Mouse (Mus musculus) CH12F3 (cell line): ENCODE results near the gene Agpat2.

Experiments used
- in situ Hi-C: fragments of 300-500 bp; cut with MboI; formaldehyde crosslinking; loops from 2 replicates; pipeline ENCODE4 v1.14.3; 2020; ENCODE audit warnings: low sequenced_read_pairs

Gene Agpat2

GRCm38 (mm10) chr2:26603720-26604671 is at the start of gene Agpat2:
TSS of gene Agpat2 (minus strand) at chr2:26604417.
- in situ Hi-C loops, result no loop called here

GRCm38 (mm10) chr2:26646643-26647293 is 42.6 kb upstream of the Agpat2 start:
- in situ Hi-C loops, result loop anchor here (10.0 kb wide), 1 partner anchor 388 kb away; no protein-coding TSS in a partner anchor

DNA sequence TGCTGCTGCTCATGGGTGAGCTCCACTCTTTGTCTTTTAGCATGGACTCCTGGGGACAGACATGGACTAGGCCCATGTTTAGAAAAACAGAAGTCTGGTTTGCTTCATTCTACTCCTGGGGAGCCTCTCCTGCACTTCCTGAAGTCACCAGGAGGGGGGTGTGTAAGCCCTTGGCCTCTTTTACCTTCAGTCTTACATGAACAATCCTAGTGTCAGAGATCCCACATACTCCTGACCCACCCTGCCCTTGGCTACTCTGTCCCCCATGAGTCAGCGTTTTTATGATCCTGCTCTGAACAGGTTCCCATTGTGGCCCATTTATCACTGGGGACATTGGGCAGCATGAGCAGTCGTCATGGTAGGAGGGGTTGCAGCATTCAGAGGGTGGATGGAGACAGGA is 39.7 kb upstream of the Agpat2 start:
- in situ Hi-C loops, result loop anchor here (10.0 kb wide), 1 partner anchor 391 kb away; no protein-coding TSS in a partner anchor

DNA sequence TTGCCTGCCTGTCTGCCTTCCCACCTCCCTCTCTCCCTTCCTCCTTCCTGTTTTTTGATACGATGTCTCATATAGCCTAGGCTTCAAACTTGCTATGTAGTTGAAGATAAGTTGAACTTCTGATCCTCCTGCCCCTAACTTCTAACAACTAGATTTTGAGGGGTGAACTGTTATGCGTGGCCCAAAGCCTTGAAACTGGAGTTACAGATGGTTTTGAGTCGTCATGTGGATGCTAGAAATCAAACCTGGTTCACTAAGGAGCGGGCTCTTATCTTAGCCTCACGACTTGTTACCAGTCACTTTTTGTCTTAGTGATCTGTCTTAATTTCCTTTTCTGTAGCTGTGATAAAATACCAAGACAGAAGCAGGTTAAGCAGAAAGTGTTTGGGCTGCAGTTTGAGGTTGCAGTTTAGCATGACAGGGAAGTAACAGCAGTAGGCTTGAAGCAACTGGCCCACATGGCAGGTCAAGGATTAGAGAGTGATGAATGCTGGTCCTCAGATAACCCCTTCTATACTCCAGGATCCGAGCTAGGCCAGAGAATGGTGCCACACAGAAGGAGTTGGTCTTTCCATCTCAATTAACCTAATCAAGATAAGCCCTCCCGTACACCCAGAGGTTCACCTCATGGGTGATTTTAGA is 36.9 kb upstream of the Agpat2 start:
- in situ Hi-C loops, result loop anchor here (10.0 kb wide), 1 partner anchor 394 kb away; no protein-coding TSS in a partner anchor

- in situ Hi-C loops, result loop anchor here (10.0 kb wide), 1 partner anchor 395 kb away; no protein-coding TSS in a partner anchor
Observed at GRCm38 (mm10) chr2:26639838-26640830, 35.9 kb upstream of the Agpat2 start.

DNA sequence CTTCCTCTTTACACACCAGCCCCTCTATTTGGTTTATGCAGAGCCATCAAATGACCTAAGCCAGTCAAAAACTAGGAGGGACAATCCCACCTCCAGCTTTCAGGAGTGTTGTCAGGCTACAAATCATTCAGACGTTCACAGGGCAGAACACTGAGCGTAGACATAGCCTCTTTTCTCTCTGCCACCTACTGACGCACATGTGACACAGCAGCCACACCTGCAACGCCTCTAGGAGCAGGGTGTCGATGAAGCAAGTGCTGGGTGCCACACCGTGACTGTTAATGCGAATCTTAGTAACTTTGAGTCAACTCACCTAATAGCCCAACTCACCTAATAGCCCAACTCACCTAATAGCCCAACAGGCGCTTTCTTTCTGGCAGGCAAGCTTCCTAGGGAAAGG is 34.9 kb upstream of the Agpat2 start:
- in situ Hi-C loops, result no loop called here

GRCm38 (mm10) chr2:26638572-26638971 is 34.4 kb upstream of the Agpat2 start:
- in situ Hi-C loops, result no loop called here

GRCm38 (mm10) chr2:26638039-26638438 is 33.8 kb upstream of the Agpat2 start:
- in situ Hi-C loops, result no loop called here

GRCm38 (mm10) chr2:26637316-26637932 is 33.2 kb upstream of the Agpat2 start:
- in situ Hi-C loops, result no loop called here

DNA sequence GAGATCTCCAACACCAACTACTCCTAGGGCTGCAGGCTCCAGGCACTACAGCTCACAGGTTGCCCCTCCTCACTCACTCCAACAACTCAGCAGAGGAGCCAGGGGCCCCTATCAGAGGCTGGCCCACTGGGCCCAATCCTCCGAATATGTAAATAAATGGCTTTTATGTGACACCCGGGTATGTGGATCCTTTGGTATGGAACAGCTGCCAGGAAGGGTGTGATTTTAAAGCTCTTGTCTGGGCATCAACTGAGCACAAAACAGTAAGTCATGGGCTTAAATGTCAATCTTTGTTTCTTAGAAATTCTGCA is 32.1 kb upstream of the Agpat2 start:
- in situ Hi-C loops, result no loop called here

DNA sequence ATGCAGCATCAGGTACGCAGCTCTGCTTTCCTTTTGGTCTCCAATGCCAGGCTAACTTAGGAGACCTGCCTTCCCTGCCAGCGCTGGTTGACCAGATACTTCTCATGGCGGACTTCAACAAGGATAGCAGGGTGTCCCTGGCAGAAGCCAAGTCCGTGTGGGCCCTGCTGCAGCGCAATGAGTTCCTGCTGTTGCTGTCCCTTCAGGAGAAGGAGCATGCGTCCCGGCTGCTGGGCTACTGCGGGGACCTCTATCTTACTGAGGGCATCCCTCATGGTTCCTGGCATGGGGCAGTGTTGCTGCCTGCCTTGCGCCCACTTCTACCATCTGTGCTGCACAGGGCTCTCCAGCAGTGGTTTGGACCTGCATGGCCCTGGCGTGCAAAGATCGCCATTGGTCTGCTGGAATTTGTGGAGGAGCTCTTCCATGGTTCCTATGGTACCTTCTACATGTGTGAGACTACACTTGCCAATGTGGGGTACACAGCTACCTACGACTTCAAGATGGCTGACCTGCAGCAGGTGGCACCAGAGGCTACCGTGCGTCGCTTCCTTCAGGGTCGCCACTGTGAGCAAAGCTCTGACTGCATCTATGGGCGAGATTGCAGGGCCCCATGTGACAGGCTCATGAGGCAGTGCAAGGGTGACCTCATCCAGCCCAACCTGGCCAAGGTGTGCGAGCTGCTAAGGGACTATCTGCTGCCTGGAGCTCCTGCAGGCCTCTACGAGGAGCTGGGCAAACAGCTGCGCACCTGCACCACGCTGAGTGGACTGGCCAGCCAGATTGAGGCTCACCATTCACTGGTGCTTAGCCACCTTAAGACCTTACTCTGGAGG is 31.5 kb upstream of the Agpat2 start:
- in situ Hi-C loops, result no loop called here

DNA sequence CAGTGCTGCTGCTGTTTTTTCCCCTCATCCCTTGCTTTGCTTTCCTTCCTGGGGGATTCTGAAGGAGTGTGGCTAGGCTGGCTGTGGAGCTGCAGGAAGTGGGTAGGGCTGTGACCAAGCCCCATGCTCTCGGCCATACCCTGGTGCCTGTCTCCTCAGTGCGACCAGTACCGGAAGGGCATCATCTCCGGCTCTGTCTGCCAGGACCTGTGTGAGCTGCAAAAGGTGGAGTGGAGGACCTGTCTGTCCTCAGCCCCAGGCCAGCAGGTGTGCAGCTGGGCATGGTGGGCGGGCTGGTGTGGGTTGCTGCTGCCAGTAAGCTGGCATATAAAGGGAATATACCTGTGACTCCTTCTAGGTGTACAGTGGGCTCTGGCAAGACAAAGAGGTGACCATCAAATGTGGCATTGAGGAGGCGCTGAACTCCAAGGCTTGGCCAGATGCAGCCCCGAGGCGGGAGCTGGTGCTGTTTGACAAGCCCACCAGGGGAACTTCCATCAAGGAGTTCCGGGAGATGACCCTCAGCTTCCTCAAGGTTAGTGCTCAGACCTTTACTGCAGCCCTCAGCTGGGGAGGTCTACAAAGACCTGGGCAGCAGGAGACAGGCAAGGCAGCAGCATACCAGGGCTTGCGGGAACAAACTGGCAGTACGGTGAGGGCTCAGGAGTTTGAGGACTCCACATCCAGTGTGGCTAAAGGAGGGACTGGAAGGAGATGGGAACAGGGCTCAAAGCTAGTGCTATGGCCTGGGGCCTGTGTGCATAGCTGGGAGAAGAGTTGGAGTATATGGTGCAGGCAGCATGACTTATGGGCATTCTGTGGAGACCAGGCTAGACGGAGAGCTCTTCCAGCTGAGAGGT is 30.6 kb upstream of the Agpat2 start:
- in situ Hi-C loops, result no loop called here

GRCm38 (mm10) chr2:26633953-26634530 is 29.8 kb upstream of the Agpat2 start:
- in situ Hi-C loops, result no loop called here

GRCm38 (mm10) chr2:26632541-26633395 is 28.6 kb upstream of the Agpat2 start:
- in situ Hi-C loops, result no loop called here

- in situ Hi-C loops, result no loop called here
Observed at GRCm38 (mm10) chr2:26628792-26629437, 24.7 kb upstream of the Agpat2 start.
